Mouse (Mus musculus): ENCODE results near the gene Dclre1c. TPM values are rescaled to one million over a fixed set of nuclear protein-coding genes. Genes with fewer than 3 reads are reported as not detected.
A peak's percentile ranks its signal among the peaks of the same experiment; 100 is the strongest.

Dclre1c gene
- total and polyA plus RNA-seq, 3 experiments: 1.6 to 7.3 (median 7.1) TPM

DNA sequence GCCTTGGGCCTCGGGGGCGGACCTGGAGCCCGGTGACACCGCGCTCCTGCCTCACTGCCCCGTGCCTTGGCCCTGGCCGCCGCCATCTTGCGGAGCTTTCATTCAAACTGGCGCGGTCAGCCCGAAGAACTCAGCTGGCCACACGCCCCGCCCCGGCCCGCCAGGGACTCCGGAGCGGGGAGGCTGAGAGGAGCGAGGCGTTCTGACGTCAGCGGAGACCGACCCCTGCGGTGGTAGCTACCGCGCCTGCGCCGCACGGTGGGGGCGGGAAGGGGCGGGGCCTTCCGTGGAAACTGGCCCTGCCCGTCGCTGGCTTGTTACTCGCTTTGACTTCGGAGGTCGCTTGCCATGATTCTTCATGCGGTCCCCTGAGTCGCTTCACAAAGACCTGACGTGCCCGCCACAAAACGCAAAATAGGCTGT is 50.9 kb downstream of the Dclre1c start, which contains the start of gene Suv39h2:
Suv39h2 (minus strand) TSS at position 171 of the 423 bp plus-strand sequence.
- DNase-seq: peak; percentile 99

- DNase-seq: peak; percentile 22
These were observed 51.9 kb downstream of the Dclre1c start for GRCm38 (mm10) chr2:3475746-3476251.

DNA sequence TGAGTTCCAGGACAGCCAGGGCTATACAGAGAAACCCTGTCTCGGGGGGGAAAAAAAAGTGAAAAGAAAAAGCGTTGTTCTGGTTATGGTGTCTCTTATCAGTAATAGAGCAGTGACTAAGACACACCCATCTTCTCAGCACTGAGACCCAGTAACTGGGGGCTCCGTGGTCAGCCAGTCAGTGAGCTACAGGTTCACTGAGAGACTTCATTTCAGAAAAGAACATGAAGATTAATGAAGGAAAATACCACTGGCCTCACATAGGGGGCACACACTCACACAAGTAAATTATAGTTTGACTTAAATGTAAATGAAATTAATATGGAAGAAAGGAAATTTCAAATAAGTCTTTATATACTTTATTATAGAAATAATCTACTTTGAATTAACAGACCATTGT is 56.3 kb downstream of the Dclre1c start:
- DNase-seq: no peak

DNA sequence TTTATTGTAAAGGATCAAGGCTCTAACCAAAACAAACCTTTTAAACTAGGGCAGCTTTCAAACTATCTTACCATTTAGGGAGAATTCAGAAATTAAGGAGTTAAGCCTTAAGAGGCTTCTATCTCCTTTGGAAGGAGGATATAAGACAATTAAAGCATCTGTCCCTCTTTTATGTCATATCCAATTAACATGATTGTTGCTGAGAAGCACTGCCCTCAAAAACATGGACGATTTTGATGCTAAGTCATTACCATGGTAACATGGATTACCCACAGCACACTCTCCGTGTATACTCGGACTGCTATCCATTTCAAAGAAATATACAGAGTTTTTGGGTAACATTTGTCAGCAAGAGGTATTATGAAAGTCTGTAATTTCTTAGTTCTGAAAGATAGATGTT is 65.9 kb downstream of the Dclre1c start:
- no peak for DNase-seq

DNA sequence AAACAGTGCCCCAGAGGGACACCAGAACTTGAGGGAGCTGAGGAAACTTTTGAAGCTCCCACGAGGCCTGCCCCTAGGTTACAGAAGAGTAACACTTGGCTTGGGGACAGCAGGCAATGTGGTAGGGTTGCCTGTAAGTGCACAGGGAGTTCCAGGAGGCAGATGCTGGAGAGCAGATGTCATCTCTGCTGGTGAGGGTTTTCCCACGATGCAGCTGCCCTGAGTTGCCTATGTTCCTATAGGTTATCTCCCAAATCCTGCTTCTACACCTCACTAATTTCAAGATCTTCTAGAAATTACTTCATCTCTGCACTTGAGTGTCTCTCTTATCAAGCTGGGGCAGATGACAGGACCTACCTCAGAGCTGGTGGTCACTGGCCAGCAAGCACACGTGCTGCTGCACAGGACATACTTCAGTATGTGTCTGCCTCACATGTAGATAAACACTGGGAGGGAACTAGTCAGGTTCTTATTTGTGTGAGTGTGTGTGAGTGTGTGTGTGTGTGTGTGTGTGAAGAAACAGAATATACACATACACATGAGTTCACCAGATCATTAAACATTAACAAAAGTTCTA is 70.0 kb downstream of the Dclre1c start:
- no peak for DNase-seq

DNA sequence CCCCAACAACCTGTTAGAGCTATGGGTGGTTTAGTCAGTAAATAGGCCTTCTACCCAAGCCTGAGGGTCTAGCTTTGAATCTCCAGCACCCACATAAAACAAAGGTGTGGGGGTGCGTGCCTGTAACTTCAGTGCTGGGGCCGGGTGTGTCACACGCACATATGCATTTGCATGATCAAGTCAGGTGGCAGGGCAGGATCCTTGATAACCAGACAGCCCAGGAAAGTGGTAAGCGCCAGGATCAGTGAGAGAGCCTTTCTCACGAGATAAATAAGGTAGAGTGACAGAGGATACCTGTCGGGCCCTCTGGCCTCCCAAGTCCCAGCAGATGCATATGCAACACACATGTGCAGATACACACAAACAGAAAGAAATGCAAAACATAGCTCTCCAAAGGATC is 75.6 kb downstream of the Dclre1c start:
- DNase-seq: no peak

DNA sequence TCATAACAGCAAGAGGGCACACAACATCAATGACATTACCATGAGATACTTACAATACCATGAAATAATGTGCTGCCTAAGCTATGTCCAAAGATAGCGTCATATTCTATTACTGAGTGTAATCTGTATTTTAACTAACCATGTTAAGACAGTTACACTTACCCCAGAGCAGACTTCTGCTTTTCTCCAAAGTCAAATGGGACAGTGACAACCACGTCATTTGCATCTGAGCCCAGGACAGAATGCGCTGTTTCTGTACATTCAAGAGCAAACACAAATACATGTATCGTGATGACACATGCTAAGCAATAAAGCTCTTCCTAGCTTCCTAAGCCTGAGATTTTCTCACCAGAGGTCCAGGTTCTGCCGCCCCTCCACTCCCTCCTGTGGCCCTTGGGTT is 77.0 kb downstream of the Dclre1c start:
- DNase-seq: no peak

DNA sequence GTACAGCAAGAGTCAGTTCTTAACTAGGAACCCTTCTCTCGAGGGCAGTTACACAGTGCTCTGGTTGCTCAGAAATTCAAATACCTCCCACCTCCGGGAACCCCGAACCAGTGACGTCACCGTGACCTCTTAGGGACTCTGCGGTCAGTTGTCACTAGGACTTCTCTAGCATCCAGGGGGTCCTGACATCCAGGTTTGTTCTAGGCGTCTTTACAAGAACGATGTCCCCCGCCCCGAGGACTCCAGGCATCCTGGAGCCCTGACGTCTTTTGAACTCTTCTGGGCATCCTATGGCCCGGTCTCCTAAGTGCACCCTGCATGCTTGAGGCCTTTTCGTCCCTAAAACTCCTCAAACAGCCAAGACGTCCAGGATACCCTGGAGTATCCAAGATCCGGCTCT is 88.1 kb downstream of the Dclre1c start:
- DNase-seq: no peak

DNA sequence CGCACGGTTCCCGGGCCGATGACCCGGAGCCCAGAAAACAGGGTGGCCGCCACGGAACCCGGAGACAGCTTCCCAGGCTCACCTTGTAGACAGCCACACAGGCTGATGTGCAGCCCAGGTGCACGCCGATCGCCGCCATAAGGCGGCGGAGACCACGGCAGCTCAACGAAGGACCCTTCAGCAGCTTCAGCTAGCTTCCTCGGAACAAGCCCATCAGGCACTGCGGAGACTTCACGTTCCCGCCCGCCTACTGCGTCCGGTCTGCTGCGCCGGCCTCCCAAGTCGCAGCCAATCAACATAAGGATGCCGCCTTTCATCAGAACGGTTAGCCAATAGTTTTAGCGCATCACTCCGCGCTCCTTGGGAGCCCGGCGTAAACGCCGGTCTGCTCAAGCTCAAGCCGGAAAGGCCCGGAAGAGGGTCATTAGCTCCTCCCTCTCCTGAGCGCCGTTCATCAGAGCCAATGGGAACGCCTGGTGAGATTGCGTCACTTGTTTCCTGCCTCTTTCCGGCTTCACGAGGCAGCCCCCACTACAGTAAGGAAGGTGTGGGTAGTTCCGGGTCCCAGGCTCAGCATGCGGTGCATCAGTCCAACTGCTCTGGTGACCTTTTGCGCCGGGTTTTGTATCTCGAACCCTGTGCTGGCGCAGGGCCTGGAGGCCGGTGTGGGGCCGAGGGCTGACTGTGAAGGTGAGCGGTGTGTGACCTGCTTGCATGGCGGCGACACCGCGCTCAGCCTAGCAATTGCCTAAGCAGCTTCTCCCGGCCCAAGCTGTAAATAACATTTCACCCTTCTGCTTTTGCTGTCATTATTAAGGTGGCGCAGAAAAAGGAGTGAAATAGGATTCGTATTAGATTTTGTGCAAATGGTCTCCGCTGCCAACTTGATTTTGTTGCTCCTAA is 88.9 kb downstream of the Dclre1c start, which contains the start of the genes Gm45902, Hspa14 and Cdnf:
Gm45902 (minus strand) TSS at position 239 of the 903 bp plus-strand sequence.
Hspa14 (minus strand) TSS at position 263 of the 903 bp plus-strand sequence.
Cdnf (plus strand) TSS at position 479 of the 903 bp plus-strand sequence.
- DNase-seq: peak; percentile 97

Other genes starting within 250 kb of the Dclre1c start
- gene Nmt2, start 139.9 kb upstream of the Dclre1c start, total RNA-seq (2021): 10 to 100 TPM; 42.6 to 69.1 TPM
- gene Nmt2, start 139.9 kb upstream of the Dclre1c start, polyA plus RNA-seq (2012; rRNA removed): 7.9 and 9.2 TPM in 2 replicates
- gene Rpp38, start 91.5 kb upstream of the Dclre1c start, total RNA-seq (2021): 10 to 100 TPM; 10.7 to 13.2 TPM
- gene Rpp38, start 91.5 kb upstream of the Dclre1c start, polyA plus RNA-seq (2012; rRNA removed): 1.2 and 1.5 TPM in 2 replicates
- gene Acbd7, start 88.0 kb upstream of the Dclre1c start, total RNA-seq (2021): not detected
- not detected in 2 replicates for gene Acbd7, start 88.0 kb upstream of the Dclre1c start, polyA plus RNA-seq (2012; rRNA removed)
- under 1 TPM; 0.26 to 0.45 TPM for gene Olah, start 26.9 kb upstream of the Dclre1c start, total RNA-seq (2021)
- not detected in 2 replicates for gene Olah, start 26.9 kb upstream of the Dclre1c start, polyA plus RNA-seq (2012; rRNA removed)
- gene Meig1, start 1.5 kb upstream of the Dclre1c start, total RNA-seq (2021): not detected
- gene Meig1, start 1.5 kb upstream of the Dclre1c start, polyA plus RNA-seq (2012; rRNA removed): not detected in 2 replicates
- 1 to 10 TPM; 1.1 to 1.9 TPM for gene Suv39h2, start 50.9 kb downstream of the Dclre1c start, total RNA-seq (2021)
- gene Suv39h2, start 50.9 kb downstream of the Dclre1c start, polyA plus RNA-seq (2012; rRNA removed): 0.85 and 1.3 TPM in 2 replicates
- 1 to 10 TPM; 1.8 to 2.3 TPM for gene Gm45902, start 88.7 kb downstream of the Dclre1c start, total RNA-seq (2021)
- gene Gm45902, start 88.7 kb downstream of the Dclre1c start, polyA plus RNA-seq (2012; rRNA removed): 1.5 and 2.2 TPM in 2 replicates
- gene Hspa14, start 88.7 kb downstream of the Dclre1c start, total RNA-seq (2021): 10 to 100 TPM; 26.6 to 36.9 TPM
- 10.5 and 10.6 TPM in 2 replicates for gene Hspa14, start 88.7 kb downstream of the Dclre1c start, polyA plus RNA-seq (2012; rRNA removed)
- gene Cdnf, start 88.9 kb downstream of the Dclre1c start, total RNA-seq (2021): 1 to 10 TPM; 4.4 TPM
- 0.57 TPM in 2 replicates for gene Cdnf, start 88.9 kb downstream of the Dclre1c start, polyA plus RNA-seq (2012; rRNA removed)
- gene Fam107b, start 146.4 kb downstream of the Dclre1c start, total RNA-seq (2021): 10 to 100 TPM; 16.1 to 17.4 TPM
- 3.5 and 3.9 TPM in 2 replicates for gene Fam107b, start 146.4 kb downstream of the Dclre1c start, polyA plus RNA-seq (2012; rRNA removed)